Mouse (Mus musculus) heart, postnatal 0 days (tissue): ENCODE measurements around the gene Arhgap15.

ENCODE experiments used
- CTCF ChIP-seq: IDR thresholded peaks from 2 replicates; pipeline ENCODE4 v1.5.1; 2016; ENCODE audit warnings: antibody characterized with exemption, control low read depth, low read depth
- EP300 ChIP-seq: IDR thresholded peaks from 2 replicates; pipeline ENCODE4 v1.6.1; 2016; ENCODE audit warnings: antibody characterized with exemption, low read depth

GRCm38 (mm10) chr2:44044088-44044487 lies 295.5 kb downstream of the Arhgap15 start:
- no peak for TF ChIP-seq CTCF
- TF ChIP-seq EP300: no peak
